Mouse (Mus musculus) embryonic fibroblast, embryonic 13.5 days (primary cell): ENCODE measurements around the gene Pcx.

Experiments used
- CTCF ChIP-seq: IDR thresholded peaks from 2 replicates; pipeline ENCODE4 v1.5.1; 2011; ENCODE audit warnings: mild to moderate bottlenecking, control low read depth, low read length, moderate library complexity, borderline replicate concordance; ENCODE audit not compliant: insufficient read depth
- POLR2A ChIP-seq: IDR thresholded peaks from 2 replicates; pipeline ENCODE4 v1.6.1; 2011; ENCODE audit warnings: low read depth, mild to moderate bottlenecking, control low read depth, low read length, moderate library complexity

DNA sequence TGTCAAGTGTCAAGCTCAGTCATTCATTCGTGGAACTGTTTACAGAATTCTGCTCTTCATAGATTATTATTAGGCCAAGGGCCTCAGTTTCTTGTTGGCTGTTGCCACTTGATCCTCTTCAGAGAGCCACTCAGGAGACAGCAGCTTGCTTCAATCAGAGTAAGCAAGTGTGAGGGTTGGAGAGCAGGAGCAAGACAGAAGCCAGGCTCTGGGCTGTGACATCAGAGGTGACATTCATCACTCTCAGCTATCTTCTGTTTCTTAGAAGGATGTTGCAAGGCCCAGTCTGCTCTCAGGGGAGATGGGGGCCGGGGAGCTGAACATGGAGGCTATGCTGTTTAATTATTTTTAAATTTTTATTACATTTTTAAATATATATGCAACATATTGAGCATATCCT, 7.6 kb upstream of the Pcx start:
- TF ChIP-seq CTCF (no peak), POLR2A (no peak)
